Mouse (Mus musculus) neutrophil, adult 83 days (primary cell): ENCODE results near the gene Ube2q1. TPM values are rescaled to one million over a fixed set of nuclear protein-coding genes. Genes with fewer than 3 reads are reported as not detected.

Source experiments
- total RNA-seq, 2 experiments: library from RNA; stranded (reverse); gene quantifications; one replicate each; pipeline ENCODE4 v1.2.4; 2023

The Ube2q1 gene
- 10 to 100 TPM; 67.8 to 72.4 TPM for total RNA-seq

DNA sequence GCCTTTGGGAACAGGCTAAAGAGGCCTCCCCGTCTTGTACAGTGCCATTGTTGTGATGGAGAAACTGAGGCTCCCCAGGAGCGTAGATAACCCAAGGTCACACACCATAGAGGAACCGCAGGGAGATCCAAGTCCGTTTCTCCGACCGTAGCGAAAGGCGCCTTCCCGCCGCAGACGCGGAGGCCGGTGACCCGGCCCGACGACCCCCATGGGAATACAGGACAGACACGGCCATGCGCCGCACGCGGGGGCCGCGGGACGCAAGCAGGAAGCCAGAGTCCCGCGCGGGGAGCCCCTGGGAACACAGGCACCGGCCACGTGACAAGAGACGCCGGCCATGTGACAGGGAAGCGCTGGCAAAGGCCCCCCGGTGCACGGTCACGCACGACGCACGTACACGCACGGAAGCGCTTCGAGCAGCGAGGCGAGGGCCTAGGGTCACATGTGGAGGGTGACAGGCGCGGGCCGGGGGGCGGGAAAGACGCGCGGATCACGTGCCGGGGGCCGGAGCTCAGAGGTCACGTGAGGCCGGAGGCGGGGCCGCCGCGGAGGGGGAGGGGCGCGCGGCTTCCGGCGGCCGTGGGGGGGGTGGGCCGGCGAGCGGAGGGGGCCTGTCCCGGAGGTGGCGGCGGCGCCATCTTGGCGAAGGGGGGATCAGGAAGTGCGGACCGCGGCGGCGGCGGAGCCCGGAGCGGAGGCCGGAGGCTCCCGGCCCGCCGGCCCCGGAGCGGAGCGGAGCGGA is at the start of gene Ube2q1:
Ube2q1 (plus strand) TSS at position 649 of the 742 bp plus-strand sequence.

GRCm38 (mm10) chr3:89764119-89764724 is 9.2 kb upstream of the Ube2q1 start, which contains the start of gene Chrnb2:
TSS of gene Chrnb2 (minus strand) at chr3:89764632.

GRCm38 (mm10) chr3:89830815-89831591 is 57.6 kb downstream of the Ube2q1 start, which contains the start of gene She:
TSS of gene She (plus strand) at chr3:89831370.

Other genes starting within 250 kb of the Ube2q1 start
- gene Adar, start 58.6 kb upstream of the Ube2q1 start, total RNA-seq: 10 to 100 TPM; 58.1 to 65.2 TPM
- gene Chrnb2, start 9.0 kb upstream of the Ube2q1 start, total RNA-seq: under 1 TPM; 0.44 TPM
- gene She, start 57.8 kb downstream of the Ube2q1 start, total RNA-seq: not detected
- 100 to 1,000 TPM; 103 to 132 TPM for gene Il6ra, start 139.6 kb downstream of the Ube2q1 start, total RNA-seq
- gene Atp8b2, start 189.9 kb downstream of the Ube2q1 start, total RNA-seq: 10 to 100 TPM; 12.4 to 14.1 TPM
- gene Hax1, start 225.2 kb downstream of the Ube2q1 start, total RNA-seq: 10 to 100 TPM; 40.6 to 48.0 TPM